Mouse (Mus musculus): ENCODE results near the gene Caln1.

DNA sequence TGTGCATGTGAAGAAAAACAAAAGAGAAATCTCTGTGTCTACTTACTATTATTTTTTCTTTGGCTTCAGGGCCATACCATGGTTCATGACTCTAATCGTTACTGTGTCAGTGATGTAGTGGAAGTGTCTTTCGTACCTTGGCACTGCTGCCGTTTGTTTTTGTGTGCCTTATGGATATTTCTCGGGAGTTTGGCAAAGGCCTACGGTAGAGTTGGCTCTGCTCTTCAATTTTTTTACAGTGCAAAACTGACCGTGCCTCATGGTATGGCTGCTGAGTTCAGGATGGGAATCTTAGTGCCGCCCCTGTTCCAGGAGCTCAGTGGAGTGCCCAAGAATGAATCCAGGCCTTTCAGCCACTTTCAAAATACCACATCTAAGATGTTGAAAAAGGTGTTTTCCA lies 123.0 kb downstream of the Caln1 start:
- no peak for TF ChIP-seq CTCF (conservative IDR thresholded peaks at IDR 0.05; ENCODE audit: low read length)
- no peak for TF ChIP-seq NANOG (IDR thresholded peaks at IDR 0.05; ENCODE audit: borderline replicate concordance, low read length)

Measured in E14TG2a.4 (cell line).